Mouse (Mus musculus): ENCODE results near the gene Ptges2.

The Ptges2 gene

DNA sequence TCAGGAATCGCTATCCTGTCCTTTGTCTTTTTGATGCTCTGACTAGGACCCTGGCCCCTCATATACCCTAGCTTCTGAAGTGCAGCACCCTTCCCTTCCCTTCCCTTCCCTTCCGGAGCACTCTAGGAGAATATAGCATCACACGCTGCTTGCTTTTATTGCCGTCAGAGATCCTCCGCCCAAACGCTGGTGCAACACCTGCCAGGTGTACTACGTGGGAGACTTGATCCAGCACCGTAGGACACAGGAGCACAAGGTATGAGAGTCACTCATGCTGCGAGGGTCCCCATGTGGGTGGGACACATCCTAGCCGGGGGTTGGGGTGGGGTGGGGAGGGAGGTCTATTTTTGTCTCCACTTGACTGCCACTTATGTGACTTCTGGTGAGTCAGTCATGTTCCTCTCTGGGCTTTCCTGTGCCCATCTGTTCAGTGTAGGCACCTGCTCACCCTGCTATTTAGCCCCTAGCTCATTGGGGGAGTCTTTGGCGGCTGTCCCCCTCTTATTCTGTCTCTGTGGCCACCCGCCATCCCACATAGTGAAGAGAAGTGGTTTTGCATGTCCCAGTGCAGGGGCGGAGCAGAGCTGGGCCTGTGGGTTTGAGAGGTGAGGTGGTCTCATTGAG lies 20.3 kb upstream of the Ptges2 start:
- DNase-seq, result no peak

GRCm38 (mm10) chr2:32376963-32377362 lies 18.7 kb upstream of the Ptges2 start:
- DNase-seq, result no peak

- no peak for DNase-seq
These were observed 15.6 kb upstream of the Ptges2 start for GRCm38 (mm10) chr2:32380001-32380500.

DNA sequence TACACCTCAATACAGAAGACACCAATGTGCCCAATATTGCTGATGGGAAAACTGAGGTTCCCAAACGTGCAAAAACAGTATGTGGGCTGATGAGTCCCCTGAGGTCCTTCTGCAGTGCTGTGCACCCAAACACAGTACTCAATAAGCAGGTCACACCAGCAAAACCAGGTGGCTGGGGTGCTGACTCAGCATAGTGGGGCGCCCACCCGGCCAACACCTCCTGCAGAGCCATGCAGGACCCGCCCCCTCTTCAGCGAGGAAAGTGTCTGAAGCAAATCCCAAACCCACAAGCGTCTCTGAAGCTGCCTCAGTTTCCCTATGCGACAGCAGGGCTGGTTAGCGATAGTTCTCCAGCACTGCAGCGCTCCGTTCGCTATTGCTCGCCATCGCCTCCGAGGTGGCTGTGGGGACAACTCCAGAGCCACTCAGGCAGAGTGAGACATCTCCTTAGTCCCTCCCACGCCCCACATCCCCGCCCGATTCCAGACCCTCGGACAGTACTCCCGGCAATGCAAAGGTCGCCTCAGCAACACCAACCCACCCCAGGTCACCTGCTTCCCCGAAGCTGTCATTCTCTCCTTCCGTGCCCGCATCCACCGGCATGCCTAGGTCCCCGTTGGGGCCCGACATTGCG lies 14.4 kb upstream of the Ptges2 start:
- DNase-seq, result no peak

- peak; percentile 95 to 99 for DNase-seq
These were observed 13.9 kb upstream of the Ptges2 start, which contains the start of gene 1110008P14Rik for GRCm38 (mm10) chr2:32381775-32382223. Gene 1110008P14Rik (minus strand): TSS chr2:32381938.

DNA sequence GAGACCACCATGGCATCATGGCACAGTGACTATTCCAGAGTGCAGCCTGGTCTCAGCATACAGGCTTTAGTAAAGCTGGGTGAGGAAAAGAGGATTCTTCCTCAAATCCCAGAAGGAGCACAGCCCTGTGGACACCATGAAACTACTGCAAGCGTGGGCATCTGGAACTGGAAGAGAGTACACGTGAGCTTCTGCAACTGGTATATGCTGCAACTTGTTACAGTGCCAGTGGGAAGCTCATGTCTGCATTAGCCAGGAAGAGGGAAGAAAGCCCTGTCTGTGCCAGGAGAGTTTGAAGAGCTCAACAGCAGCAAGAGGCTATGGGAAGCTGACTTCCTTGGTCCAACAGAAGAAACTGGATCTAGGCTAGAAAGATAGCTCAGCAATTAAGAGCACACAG lies 13.0 kb upstream of the Ptges2 start:
- DNase-seq, result no peak

DNA sequence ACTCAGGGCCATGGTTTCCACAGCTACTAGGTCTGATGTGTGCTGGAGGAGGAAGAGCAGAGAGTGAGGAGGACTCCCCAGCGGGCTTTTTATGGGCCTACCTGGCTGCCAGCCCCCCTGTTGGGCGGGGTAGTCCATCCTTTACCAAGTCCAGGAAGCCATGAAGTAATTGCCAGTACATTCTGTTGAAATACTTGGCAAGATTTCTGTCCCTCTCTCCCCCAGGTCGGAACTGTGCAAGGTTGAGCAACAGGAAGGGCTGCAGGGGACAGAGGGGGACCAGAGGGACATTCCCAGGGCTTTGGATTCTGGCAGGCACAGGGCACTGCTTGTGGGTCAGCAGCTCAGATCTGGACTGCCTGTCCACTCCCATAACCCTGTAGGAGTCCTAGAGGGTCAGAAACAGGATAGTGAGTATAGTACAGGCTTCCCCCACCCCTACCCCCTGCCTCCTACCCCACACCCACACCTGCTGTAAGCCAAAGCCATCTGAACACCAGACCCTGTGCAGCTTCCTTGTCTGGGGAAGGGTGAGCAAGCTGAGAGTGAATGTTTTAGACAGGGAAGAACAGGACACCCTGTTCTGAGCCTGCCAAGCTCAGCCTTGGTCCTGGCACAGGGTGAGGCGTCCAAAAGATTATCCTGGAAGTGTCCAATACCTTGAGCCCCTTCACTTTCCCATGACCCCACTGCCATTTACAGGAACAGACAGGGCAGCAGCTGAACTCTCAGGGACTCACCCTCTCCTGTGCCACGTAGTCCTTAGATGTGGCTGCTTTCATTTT lies 7.8 kb upstream of the Ptges2 start, which contains the start of gene Lcn2:
Gene Lcn2, minus strand, starts transcription at position 547 of the 785 bp plus-strand sequence.
- DNase-seq, result no peak

DNA sequence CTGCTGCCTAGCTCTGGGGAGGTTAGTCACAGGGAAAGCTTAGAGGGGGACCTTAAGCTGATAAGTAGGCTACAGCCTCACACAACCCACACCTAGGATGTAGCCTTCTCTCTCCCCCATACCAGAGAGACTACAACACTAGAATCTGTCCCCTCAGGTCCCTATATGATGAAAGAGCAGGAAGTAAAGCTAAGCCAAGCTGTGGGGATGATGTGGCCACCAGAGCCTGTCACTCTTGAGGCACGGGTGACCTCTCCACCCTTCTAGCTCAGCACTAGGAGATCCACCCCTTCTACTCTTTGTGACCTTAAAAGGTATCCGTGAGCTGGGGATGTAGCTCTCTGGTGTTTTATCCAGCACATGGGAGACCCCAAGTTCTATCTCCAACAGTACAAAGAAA lies 6.5 kb upstream of the Ptges2 start:
- DNase-seq, result no peak

DNA sequence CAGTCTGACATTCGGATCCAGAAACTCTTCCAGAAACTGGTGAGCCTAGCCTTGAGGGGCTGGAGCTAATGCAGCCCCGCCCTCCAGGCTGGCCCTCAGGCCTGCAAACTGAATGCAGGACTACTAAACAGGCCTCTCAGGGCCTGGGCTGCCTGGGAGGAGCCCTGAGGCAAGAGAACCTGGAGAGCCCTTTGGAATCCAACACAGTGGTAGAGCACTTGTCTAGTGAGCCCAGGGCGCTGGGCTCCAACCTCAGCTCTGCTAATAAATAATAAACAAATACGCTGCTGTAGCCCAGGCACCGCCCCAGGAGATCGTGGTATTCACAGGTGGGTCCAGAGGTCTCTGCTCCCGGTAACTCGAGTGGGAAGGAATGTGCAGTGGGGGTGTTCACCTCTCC lies 4.8 kb upstream of the Ptges2 start:
- no peak for DNase-seq

GRCm38 (mm10) chr2:32392063-32392462 lies 3.6 kb upstream of the Ptges2 start:
- no peak for DNase-seq

DNA sequence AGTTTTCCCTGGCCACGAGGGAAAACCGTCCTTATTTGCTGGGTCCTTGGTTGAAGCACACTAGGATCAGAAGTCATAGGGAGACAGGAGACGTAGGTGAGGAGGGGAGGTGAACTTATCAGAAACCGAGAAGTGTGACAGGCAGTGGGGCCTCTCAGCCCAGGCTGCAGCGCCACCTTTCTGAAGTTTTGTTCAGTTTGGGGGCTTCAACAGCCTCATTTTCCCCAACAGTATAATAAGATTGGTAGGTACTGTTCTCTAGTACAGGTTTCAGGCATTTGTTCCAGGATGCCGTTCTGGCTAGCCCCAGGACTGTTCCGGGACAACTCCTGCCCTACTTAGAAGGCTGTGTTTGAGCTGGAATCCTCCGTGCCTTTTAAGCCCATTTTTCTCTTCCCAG lies 723 bp upstream of the Ptges2 start:
- peak in 1 of 2 experiments; percentile 32 for DNase-seq

GRCm38 (mm10) chr2:32395946-32396621 lies 388 bp downstream of the Ptges2 start:
- DNase-seq, result peak; percentile 76 to 80

- DNase-seq, result no peak
These were observed 999 bp downstream of the Ptges2 start for GRCm38 (mm10) chr2:32396695-32397094.

- DNase-seq, result peak; percentile 77 to 95
These were observed 9.0 kb downstream of the Ptges2 start for GRCm38 (mm10) chr2:32404663-32405062.

- DNase-seq, result no peak
These were observed 11.6 kb downstream of the Ptges2 start for GRCm38 (mm10) chr2:32407144-32407824.

- DNase-seq, result no peak
These were observed 13.0 kb downstream of the Ptges2 start for GRCm38 (mm10) chr2:32408429-32409424.

DNA sequence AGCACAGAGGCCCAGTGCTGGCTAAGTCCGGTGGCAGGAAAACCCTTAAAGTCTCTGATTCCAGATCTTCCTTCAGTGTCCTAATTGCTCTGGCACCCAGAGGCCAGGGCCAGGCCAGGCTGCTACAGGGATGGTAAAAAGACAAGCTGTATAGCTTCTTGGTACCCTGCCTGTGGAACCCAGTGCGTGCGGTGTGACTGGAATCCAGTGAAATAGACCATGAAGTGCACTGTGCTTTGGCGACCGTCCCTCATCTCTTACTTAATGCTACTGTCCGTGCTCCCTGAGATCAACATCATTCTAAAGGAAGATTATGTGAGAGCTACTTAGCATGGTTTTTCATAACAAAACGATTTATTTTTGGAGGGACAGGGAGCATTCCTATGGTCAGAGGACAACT lies 15.7 kb downstream of the Ptges2 start:
- no peak for DNase-seq

GRCm38 (mm10) chr2:32412742-32413531 lies 17.2 kb downstream of the Ptges2 start:
- DNase-seq, result no peak

- no peak for DNase-seq
These were observed 18.2 kb downstream of the Ptges2 start for GRCm38 (mm10) chr2:32413936-32414335.

DNA sequence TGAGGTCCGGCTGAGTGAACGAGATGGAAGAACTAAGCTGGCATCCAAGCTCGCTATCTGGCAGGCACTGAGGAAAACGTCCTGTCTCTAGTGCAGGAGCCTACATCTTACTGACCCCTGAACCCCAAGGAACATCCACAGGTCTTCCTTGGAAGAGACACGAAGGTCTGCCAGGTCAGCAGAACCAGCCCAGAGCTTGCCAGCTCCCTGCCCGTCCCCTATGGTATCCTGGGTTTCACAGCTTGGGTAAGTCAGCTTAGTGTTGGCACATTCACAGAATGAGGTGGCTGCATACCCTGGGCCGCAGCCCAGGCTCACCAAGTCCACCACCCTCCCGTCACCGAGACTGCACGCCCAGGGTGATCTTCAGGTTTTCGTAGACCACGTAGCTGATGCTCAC lies 20.1 kb downstream of the Ptges2 start:
- no peak for DNase-seq

Measured in spleen, adult 18-20 months (tissue).